Mouse (Mus musculus): ENCODE data around the gene Klhl36.
A peak's percentile ranks its signal among the peaks of the same experiment; 100 is the strongest.
"Not testable (repeated sequence)": the region's sequence is repeated elsewhere in the genome, so short reads cannot be mapped to it uniquely, and the experiment has no call there.

Klhl36 gene

GRCm38 (mm10) chr8:119835270-119835669, 26.8 kb upstream of the Klhl36 start:
- peak; percentile 74 for DNase-seq (ENCODE audit: low read depth, low spot score)

GRCm38 (mm10) chr8:119836831-119837230, 25.2 kb upstream of the Klhl36 start:
- peak; percentile 58 for DNase-seq (ENCODE audit: low read depth, low spot score)

- DNase-seq (ENCODE audit: low read depth, low spot score) = peak; percentile 81
Measured at GRCm38 (mm10) chr8:119837553-119838071, 24.5 kb upstream of the Klhl36 start.

- peak; percentile 41 for DNase-seq (ENCODE audit: low read depth, low spot score)
Measured at GRCm38 (mm10) chr8:119838100-119838982, 23.7 kb upstream of the Klhl36 start.

GRCm38 (mm10) chr8:119838983-119839340, 23.1 kb upstream of the Klhl36 start:
- no peak for DNase-seq (ENCODE audit: low read depth, low spot score)

GRCm38 (mm10) chr8:119839419-119840021, 22.5 kb upstream of the Klhl36 start:
- DNase-seq (ENCODE audit: low read depth, low spot score) = no peak

GRCm38 (mm10) chr8:119840275-119840808, 21.7 kb upstream of the Klhl36 start, which contains the start of gene Cotl1:
Cotl1 (minus strand) TSS chr8:119840544.
- DNase-seq (ENCODE audit: low read depth, low spot score) = peak; percentile 98

- DNase-seq (ENCODE audit: low read depth, low spot score) = peak; percentile 63
Measured at GRCm38 (mm10) chr8:119840905-119841411, 21.1 kb upstream of the Klhl36 start.

GRCm38 (mm10) chr8:119843444-119843843, 18.6 kb upstream of the Klhl36 start:
- peak; percentile 89 for DNase-seq (ENCODE audit: low read depth, low spot score)

GRCm38 (mm10) chr8:119844577-119844976, 17.5 kb upstream of the Klhl36 start:
- peak; percentile 55 for DNase-seq (ENCODE audit: low read depth, low spot score)

GRCm38 (mm10) chr8:119845741-119846140, 16.3 kb upstream of the Klhl36 start:
- DNase-seq (ENCODE audit: low read depth, low spot score) = not testable (repeated sequence)

GRCm38 (mm10) chr8:119847232-119847922, 14.7 kb upstream of the Klhl36 start:
- DNase-seq (ENCODE audit: low read depth, low spot score) = peak; percentile 30

- DNase-seq (ENCODE audit: low read depth, low spot score) = no peak
Measured at GRCm38 (mm10) chr8:119853521-119853920, 8.5 kb upstream of the Klhl36 start.

GRCm38 (mm10) chr8:119854035-119854434, 8.0 kb upstream of the Klhl36 start:
- DNase-seq (ENCODE audit: low read depth, low spot score) = no peak

- peak; percentile 27 for DNase-seq (ENCODE audit: low read depth, low spot score)
Measured at GRCm38 (mm10) chr8:119855656-119856055, 6.4 kb upstream of the Klhl36 start.

- DNase-seq (ENCODE audit: low read depth, low spot score) = no peak
Measured at GRCm38 (mm10) chr8:119857767-119858166, 4.3 kb upstream of the Klhl36 start.

- DNase-seq (ENCODE audit: low read depth, low spot score) = no peak
Measured at GRCm38 (mm10) chr8:119862390-119862734, 296 bp downstream of the Klhl36 start.

GRCm38 (mm10) chr8:119862749-119863148, 683 bp downstream of the Klhl36 start:
- DNase-seq (ENCODE audit: low read depth, low spot score) = peak; percentile 36

GRCm38 (mm10) chr8:119869616-119870015, 7.5 kb downstream of the Klhl36 start:
- DNase-seq (ENCODE audit: low read depth, low spot score) = no peak

- DNase-seq (ENCODE audit: low read depth, low spot score) = no peak
Measured at GRCm38 (mm10) chr8:119873181-119873580, 11.1 kb downstream of the Klhl36 start.

GRCm38 (mm10) chr8:119881301-119881700, 19.2 kb downstream of the Klhl36 start:
- no peak for DNase-seq (ENCODE audit: low read depth, low spot score)

GRCm38 (mm10) chr8:119881917-119882316, 19.9 kb downstream of the Klhl36 start:
- DNase-seq (ENCODE audit: low read depth, low spot score) = no peak

All from brain, adult 2 months (tissue).